Mouse (Mus musculus) B cell, adult 2 months (primary cell): ENCODE results near the gene Dmac2.

Experiments
- DNase-seq, 2 experiments: peaks; one replicate each; pipeline ENCODE4 v3.0.0; 2022

Dmac2 gene

GRCm38 (mm10) chr7:25655601-25656428 is 36.6 kb downstream of the Dmac2 start:
- no peak for DNase-seq

- no peak for DNase-seq
These were observed 38.6 kb downstream of the Dmac2 start for GRCm38 (mm10) chr7:25657785-25658184.

- DNase-seq: peak; percentile 97 to 98
These were observed 39.7 kb downstream of the Dmac2 start, which contains the start of the genes Bckdha and Exosc5 for GRCm38 (mm10) chr7:25658657-25659472. Bckdha (minus strand) TSS chr7:25658981. Exosc5 (plus strand) TSS chr7:25659164.

- no peak for DNase-seq
These were observed 47.2 kb downstream of the Dmac2 start for GRCm38 (mm10) chr7:25666381-25666780.

GRCm38 (mm10) chr7:25669158-25669557 is 49.9 kb downstream of the Dmac2 start:
- DNase-seq: no peak

GRCm38 (mm10) chr7:25669631-25670030 is 50.4 kb downstream of the Dmac2 start:
- no peak for DNase-seq

GRCm38 (mm10) chr7:25670096-25670495 is 50.9 kb downstream of the Dmac2 start:
- no peak for DNase-seq

- DNase-seq: no peak
These were observed 52.5 kb downstream of the Dmac2 start for GRCm38 (mm10) chr7:25671686-25672085.

GRCm38 (mm10) chr7:25672442-25672841 is 53.2 kb downstream of the Dmac2 start:
- DNase-seq: no peak

GRCm38 (mm10) chr7:25674297-25674696 is 55.1 kb downstream of the Dmac2 start:
- no peak for DNase-seq

GRCm38 (mm10) chr7:25674719-25675300 is 55.6 kb downstream of the Dmac2 start, which contains the start of gene Tmem91:
Tmem91 (minus strand) TSS chr7:25675166.
- DNase-seq: peak; percentile 14 to 25
